Mouse (Mus musculus) heart, postnatal 0 days (tissue): ENCODE data around the gene Arhgap15. TPM values are rescaled to one million over a fixed set of nuclear protein-coding genes. Genes with fewer than 3 reads are reported as not detected.
A peak's percentile ranks its signal among the peaks of the same experiment; 100 is the strongest.

Source experiments
- ATAC-seq: fragments of 200-750 bp; cut with Nextera tagmentation; 2 replicates; pipeline ENCODE4 v1.8.0; 2017; ENCODE audit warnings: low read depth, moderate number of reproducible peaks, moderate library complexity; ENCODE audit not compliant: insufficient read depth
- DNase-seq: peaks from one replicate; pipeline ENCODE4 v3.0.0-alpha.2; 2016; ENCODE audit warnings: low spot score
- H3K27ac ChIP-seq: fragments of 300-500 bp; sonication (generic); 2 replicates; pipeline ENCODE4 v1.5.1; 2014; ENCODE audit warnings: low read depth, mild to moderate bottlenecking
- H3K27me3 ChIP-seq: fragments of 300-500 bp; sonication (generic); 2 replicates; pipeline ENCODE4 v1.6.1; 2014; ENCODE audit warnings: low read length, mixed read lengths; ENCODE audit not compliant: control insufficient read depth, insufficient read depth
- H3K36me3 ChIP-seq: fragments of 300-500 bp; sonication (generic); replicated peaks from 2 replicates; pipeline ENCODE4 v1.6.1; 2014; ENCODE audit warnings: low read length, mixed read lengths; ENCODE audit not compliant: control insufficient read depth, insufficient read depth
- H3K4me1 ChIP-seq: fragments of 300-500 bp; sonication (generic); 2 replicates; pipeline ENCODE4 v1.6.1; 2014; ENCODE audit warnings: antibody characterized with exemption; ENCODE audit not compliant: control insufficient read depth, insufficient read depth
- H3K4me2 ChIP-seq: fragments of 300-500 bp; sonication (generic); 2 replicates; pipeline ENCODE4 v1.6.1; 2014; ENCODE audit warnings: low read depth, mild to moderate bottlenecking, low read length, moderate library complexity
- H3K4me3 ChIP-seq: fragments of 300-500 bp; sonication (generic); 2 replicates; pipeline ENCODE4 v1.5.1; 2014; ENCODE audit warnings: low read depth, low read length
- H3K9ac ChIP-seq: fragments of 300-500 bp; sonication (generic); replicated peaks from 2 replicates; pipeline ENCODE4 v1.6.1; 2014; ENCODE audit warnings: low read depth, low read length, mixed read lengths
- H3K9me3 ChIP-seq: fragments of 300-500 bp; sonication (generic); replicated peaks from 2 replicates; pipeline ENCODE4 v1.6.1; 2016; ENCODE audit warnings: low read length; ENCODE audit not compliant: control insufficient read depth
- CTCF ChIP-seq: IDR thresholded peaks from 2 replicates; pipeline ENCODE4 v1.5.1; 2016; ENCODE audit warnings: antibody characterized with exemption, control low read depth, low read depth
- EP300 ChIP-seq: IDR thresholded peaks from 2 replicates; pipeline ENCODE4 v1.6.1; 2016; ENCODE audit warnings: antibody characterized with exemption, low read depth
- WGBS: fragments of 180-500 bp; shearing (Covaris S2); extraction: QIAGEN DNeasy Blood & Tissue Kit; methylation state at CpG from one replicate; pipeline ENCODE4 v1.1.7; 2014; 5-methylcytosine and 5-hydroxymethylcytosine counted together
- polyA plus RNA-seq: library from polyadenylated mRNA; unstranded; fragments of >200 nt; fragmentation: Nextera tagmentation; extraction: Ambion mirVana; gene quantifications from 2 replicates; pipeline ENCODE4 v1.2.1, GENCODE M21; 2015
- total RNA-seq: library from RNA; depleted of rRNA; stranded (reverse); fragments of >200 nt; gene quantifications from 2 replicates; pipeline ENCODE4 v1.2.3, GENCODE M21; 2014; ENCODE audit warnings: low replicate concordance

Arhgap15 gene
- total and polyA plus RNA-seq, 2 experiments from 2014 or later = 0.46 to 1.7 TPM

DNA sequence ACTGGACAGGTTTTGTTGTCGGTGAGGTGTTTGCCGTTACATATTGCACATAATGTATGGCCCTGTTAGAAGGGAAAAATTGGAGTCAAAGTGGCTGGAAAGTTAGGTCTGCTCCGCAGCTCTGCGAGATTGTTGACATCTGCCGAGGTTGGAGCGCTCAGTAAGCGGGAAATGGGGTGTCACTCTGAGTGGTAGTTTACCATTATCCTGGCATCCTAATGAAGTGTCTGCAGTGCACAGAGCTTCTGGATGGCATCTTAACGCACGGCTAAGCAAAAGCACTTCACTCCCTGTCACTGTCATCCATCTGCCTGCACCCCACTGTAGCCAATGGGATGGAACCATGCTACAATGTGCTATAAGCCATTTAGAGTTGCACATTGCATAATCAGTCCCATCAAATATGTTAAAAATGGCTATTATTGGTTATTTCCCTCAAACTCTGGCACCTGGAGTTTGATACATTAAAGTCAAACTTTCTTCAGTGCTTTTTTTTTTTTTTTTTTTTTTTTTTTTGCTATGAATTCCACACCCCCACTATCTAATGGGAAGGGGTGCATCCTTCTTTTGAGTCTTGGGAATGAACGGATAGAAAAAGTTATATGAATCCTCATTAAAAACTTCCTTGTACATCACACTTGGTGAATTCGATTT is 561.6 kb downstream of the Arhgap15 start:
- Histone ChIP-seq H3K9me3 (no peaks in the 10 kb centered on the region), H3K4me3 (no peak overlapping the region), H3K4me1 (no peaks in the 10 kb centered on the region), H3K36me3 (no peaks in the 10 kb centered on the region), H3K27ac (no peak overlapping the region), H3K4me2 (no peak overlapping the region), H3K27me3 (no peaks in the 10 kb centered on the region), H3K9ac (no peak overlapping the region)
- WGBS = 85% methylated on average over 11 of the region's 11 CpGs
- ATAC-seq (no peak), DNase-seq (no peak)
- TF ChIP-seq CTCF = no peak
- no peak for TF ChIP-seq EP300

DNA sequence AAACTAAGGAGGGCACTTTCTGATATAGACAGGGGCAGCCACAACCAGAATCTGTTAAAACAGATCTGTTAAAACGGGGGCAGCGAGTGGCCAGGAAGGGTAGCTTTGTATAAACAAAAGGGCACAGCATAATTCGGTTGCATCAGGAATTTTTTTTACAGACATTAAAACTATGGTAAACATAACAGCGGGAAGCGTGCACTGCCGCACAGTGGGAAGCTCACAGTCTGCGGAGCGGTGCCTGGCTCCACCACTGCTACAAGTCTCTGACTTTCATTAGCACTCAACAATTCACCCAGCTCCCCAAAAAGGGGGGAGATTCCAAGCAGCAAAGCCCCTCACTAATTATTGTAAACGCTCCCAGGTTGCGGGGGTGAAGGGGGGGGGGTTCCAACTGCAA is 562.6 kb downstream of the Arhgap15 start:
- 20% methylated on average over 10 of the region's 10 CpGs for WGBS
- no peak overlapping the region for H3K9ac ChIP-seq

DNA sequence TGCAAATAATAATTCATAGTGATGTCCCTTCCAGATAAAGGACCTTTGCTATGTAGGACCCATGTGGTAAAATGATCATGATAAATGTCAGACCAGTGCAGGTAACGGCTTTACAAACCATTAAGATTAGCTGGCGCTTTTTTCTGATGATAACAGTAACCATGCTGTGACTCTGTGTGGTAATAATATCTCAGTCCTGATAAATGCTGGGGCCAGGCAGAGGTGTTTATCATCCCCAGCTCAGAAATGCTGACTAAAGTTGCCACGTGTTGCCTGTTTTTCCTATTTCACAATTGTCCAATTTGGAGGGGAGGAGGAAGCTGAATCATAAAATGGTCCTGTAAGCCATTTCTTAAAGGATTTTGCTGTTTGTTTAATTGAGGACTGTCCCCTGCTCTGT is 564.9 kb downstream of the Arhgap15 start:
- DNase-seq (no peak), ATAC-seq (no peak)
- TF ChIP-seq EP300 (no peak), CTCF (no peak)
- no peaks in the 10 kb centered on the region for H3K36me3 ChIP-seq
- H3K9me3 ChIP-seq = no peaks in the 10 kb centered on the region
- no peak overlapping the region for H3K4me3 ChIP-seq
- no peaks in the 10 kb centered on the region for H3K4me1 ChIP-seq
- H3K27me3 ChIP-seq = no peaks in the 10 kb centered on the region
- no peak overlapping the region for H3K4me2 ChIP-seq
- H3K9ac ChIP-seq = no peak overlapping the region
- 41% methylated on average over 3 of the region's 3 CpGs for WGBS
- no peak overlapping the region for H3K27ac ChIP-seq

More for the DNA sequence above, 562.6 kb downstream of the Arhgap15 start:
- no peaks in the 10 kb centered on the region for H3K27me3 ChIP-seq
- ATAC-seq (no peak), DNase-seq (no peak)
- H3K9me3 ChIP-seq = no peaks in the 10 kb centered on the region
- peak overlapping the region; percentile 53 for H3K4me2 ChIP-seq
- peak overlapping the region; percentile 27; the same call in 1 of the 2 replicates for H3K4me3 ChIP-seq
- no peak overlapping the region for H3K27ac ChIP-seq
- H3K4me1 ChIP-seq = no peaks in the 10 kb centered on the region
- H3K36me3 ChIP-seq = no peaks in the 10 kb centered on the region
- TF ChIP-seq CTCF (no peak), EP300 (no peak)

DNA sequence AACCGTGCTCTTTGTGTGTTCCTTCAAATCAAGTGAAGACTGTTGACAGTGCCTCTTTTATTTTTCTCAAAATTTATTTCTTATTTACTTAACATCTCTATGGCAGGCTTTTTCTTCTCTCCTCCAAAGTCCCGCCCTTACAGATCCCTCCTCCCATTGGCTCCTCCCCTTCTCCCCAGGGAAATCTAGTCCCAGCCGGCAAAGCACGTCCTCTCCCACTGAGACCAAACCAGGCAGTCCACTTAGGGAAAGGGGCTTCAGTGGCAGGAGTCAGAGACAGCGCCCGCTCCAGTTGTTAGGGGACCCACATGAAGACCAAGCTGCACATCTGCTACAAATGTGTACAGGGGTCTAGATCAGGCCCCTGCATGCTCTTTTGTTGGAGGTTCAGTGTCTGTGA is 569.8 kb downstream of the Arhgap15 start:
- 70% methylated on average over 6 of the region's 6 CpGs for WGBS
- Histone ChIP-seq H3K4me3 (no peak overlapping the region), H3K9me3 (no peaks in the 10 kb centered on the region), H3K4me2 (no peak overlapping the region), H3K27ac (no peak overlapping the region), H3K4me1 (no peaks in the 10 kb centered on the region), H3K9ac (no peak overlapping the region), H3K27me3 (no peaks in the 10 kb centered on the region), H3K36me3 (no peaks in the 10 kb centered on the region)
- no peak for TF ChIP-seq CTCF
- no peak for ATAC-seq
- no peak for DNase-seq

DNA sequence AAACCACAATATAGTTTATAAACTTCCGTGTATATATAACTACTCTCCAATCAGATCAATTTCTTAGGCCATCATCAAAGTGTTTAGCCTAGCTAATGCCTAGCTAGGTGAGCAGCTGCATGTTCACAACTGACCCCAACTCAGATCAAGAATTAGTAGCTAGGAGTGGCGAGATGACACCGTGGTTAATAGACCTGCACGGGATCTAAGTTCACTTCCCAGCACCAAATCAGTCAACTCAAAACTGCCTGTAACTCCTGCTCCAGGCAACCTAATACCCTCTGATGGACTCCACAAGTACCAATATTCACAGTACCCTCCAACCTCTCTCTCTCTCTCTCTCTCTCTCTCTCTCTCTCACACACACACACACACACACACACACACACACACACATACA is 570.9 kb downstream of the Arhgap15 start:
- ATAC-seq = no peak
- 92% methylated on average over 4 of the region's 4 CpGs for WGBS

DNA sequence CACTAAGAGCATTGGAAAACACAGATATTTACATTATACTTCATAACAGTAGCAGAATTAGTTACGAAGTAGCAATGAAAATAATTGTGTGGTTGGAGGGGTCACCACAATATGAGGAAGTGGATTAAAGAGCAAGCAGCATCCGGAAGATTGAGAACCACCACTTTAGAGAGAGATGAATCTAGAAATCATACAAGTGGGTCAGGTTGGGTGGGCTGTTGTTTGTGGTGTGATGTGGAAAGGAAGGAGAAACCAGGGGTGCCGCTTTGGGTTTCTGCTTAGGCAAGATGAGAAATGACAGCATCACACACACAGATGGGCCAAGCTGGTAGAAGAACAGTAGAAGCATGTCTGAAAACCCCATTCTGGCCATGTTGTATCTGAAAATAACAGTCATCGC is 575.2 kb downstream of the Arhgap15 start:
- Histone ChIP-seq H3K36me3 (no peaks in the 10 kb centered on the region), H3K27me3 (no peaks in the 10 kb centered on the region), H3K9ac (no peak overlapping the region), H3K9me3 (no peaks in the 10 kb centered on the region), H3K4me2 (no peak overlapping the region), H3K4me1 (no peaks in the 10 kb centered on the region), H3K4me3 (no peak overlapping the region), H3K27ac (no peak overlapping the region)
- ATAC-seq = no peak
- no peak for TF ChIP-seq EP300
- TF ChIP-seq CTCF = no peak
- DNase-seq = no peak
- WGBS = 90% methylated on average over 4 of the region's 4 CpGs

More for the DNA sequence above, 570.9 kb downstream of the Arhgap15 start:
- no peak for DNase-seq
- no peaks in the 10 kb centered on the region for H3K9me3 ChIP-seq
- H3K27ac ChIP-seq = no peak overlapping the region
- H3K9ac ChIP-seq = no peak overlapping the region
- no peak overlapping the region for H3K4me3 ChIP-seq
- H3K36me3 ChIP-seq = no peaks in the 10 kb centered on the region
- H3K4me1 ChIP-seq = no peaks in the 10 kb centered on the region
- no peak overlapping the region for H3K4me2 ChIP-seq
- no peaks in the 10 kb centered on the region for H3K27me3 ChIP-seq
- TF ChIP-seq CTCF (no peak), EP300 (no peak)
